Mouse (Mus musculus): ENCODE results near the gene C2cd5. TPM values are rescaled to one million over a fixed set of nuclear protein-coding genes. Genes with fewer than 3 reads are reported as not detected.
"Not testable (repeated sequence)": the region's sequence is repeated elsewhere in the genome, so short reads cannot be mapped to it uniquely, and the experiment has no call there.

Gene C2cd5
- total and polyA plus RNA-seq, 3 experiments, result 16.2 to 47.6 (median 30.5) TPM

DNA sequence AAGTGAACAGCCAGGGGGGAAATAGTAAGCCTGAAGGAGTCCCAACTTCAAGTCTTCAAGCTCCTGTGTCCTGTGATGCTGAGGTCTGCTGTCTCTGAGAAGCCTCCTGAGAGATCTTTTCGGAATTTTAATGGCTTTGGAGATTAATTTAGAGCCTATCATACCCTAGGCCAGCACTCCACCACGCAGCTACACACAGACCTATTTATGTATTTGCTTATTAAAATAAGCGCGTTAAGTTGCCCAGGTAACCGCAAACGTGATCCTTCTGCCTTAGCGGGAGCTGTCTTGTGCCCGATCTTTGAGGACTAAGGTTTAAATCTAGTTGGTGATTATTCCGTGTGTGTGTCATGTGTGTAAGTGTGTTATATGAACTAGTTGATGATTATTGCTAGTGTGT is 43.4 kb upstream of the C2cd5 start:
- Histone ChIP-seq H3K9ac (ENCODE audit: control insufficient read depth, low read depth, low read length, poor library complexity, severe bottlenecking) (no peak overlapping the region), H3K27ac (ENCODE audit: control insufficient read depth, low read depth, low read length) (no peak overlapping the region), H3K9me3 (replicated peaks; ENCODE audit: insufficient read depth, low read length) (no peaks in the 10 kb centered on the region), H3K4me1 (ENCODE audit: control insufficient read depth in 1 of 2, insufficient read depth in 2 of 2, low read length in 2 of 2) (no peaks in the 10 kb centered on the region), H3K4me3 (ENCODE audit: control insufficient read depth in 1 of 2, insufficient read depth in 1 of 2, low read depth in 2 of 2, low read length in 2 of 2) (no peak overlapping the region), H3K36me3 (ENCODE audit: control insufficient read depth in 1 of 2, insufficient read depth in 2 of 2, low read length in 2 of 2) (no peaks in the 10 kb centered on the region), H3K27me3 (ENCODE audit: control insufficient read depth in 1 of 2, insufficient read depth in 2 of 2, low read length in 2 of 2) (no peaks in the 10 kb centered on the region), H3K79me2 (ENCODE audit: control insufficient read depth, insufficient read depth, low read length, poor library complexity) (no peaks in the 10 kb centered on the region)
- TF ChIP-seq TCF12 (IDR thresholded peaks at IDR 0.05; ENCODE audit: low read depth, low read length) (no peak), CTCF (IDR thresholded peaks at IDR 0.05 in 2 of 3, conservative IDR thresholded peaks at IDR 0.05 in 1 of 3; ENCODE audit: control insufficient read depth in 1 of 3, insufficient read depth in 1 of 3, low read depth in 2 of 3, low read length in 3 of 3, poor library complexity in 1 of 3, severe bottlenecking in 1 of 3) (no peak), GATA1 (IDR thresholded peaks at IDR 0.05; ENCODE audit: low read depth, low read length) (no peak), ELF1 (IDR thresholded peaks at IDR 0.05; ENCODE audit: low read depth, low read length) (no peak), SIN3A (IDR thresholded peaks at IDR 0.05; ENCODE audit: low read length) (no peak), MEF2A (IDR thresholded peaks at IDR 0.05; ENCODE audit: extremely low read depth, insufficient replicate concordance, low read depth, low read length, poor library complexity, severe bottlenecking) (no peak)
- no peak for DNase-seq (ENCODE audit: low read depth, low spot score)

DNA sequence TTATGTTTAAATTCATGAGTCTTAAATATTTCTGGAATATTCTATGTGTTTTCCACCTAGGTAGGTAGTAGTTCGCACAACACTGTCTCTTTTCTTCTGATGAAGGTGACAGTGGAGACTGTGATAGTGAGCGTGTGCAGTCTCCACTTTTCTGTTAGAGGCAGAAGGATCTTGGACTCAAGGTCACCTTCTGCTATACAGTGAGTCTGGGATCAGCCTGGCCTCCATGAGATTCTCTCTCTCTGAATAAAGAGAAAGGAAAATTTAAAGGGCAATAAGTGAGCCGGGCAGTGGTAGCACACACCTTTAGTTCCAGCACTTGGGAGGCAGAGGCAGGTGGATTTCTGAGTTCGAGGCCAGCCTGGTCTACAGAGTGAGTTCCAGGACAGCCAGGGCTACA is 42.9 kb upstream of the C2cd5 start:
- no peaks in the 10 kb centered on the region for H3K79me2 ChIP-seq (ENCODE audit: control insufficient read depth, insufficient read depth, low read length, poor library complexity)
- no peak overlapping the region for H3K9ac ChIP-seq (ENCODE audit: control insufficient read depth, low read depth, low read length, poor library complexity, severe bottlenecking)
- TF ChIP-seq GABPA (IDR thresholded peaks at IDR 0.05; ENCODE audit: low read depth, low read length) (no peak), TBP (IDR thresholded peaks at IDR 0.05; ENCODE audit: low read depth, low read length) (no peak), HCFC1 (IDR thresholded peaks at IDR 0.05; ENCODE audit: low read depth, low read length) (no peak), NELFE (IDR thresholded peaks at IDR 0.05; ENCODE audit: low read depth, low read length) (no peak)

DNA sequence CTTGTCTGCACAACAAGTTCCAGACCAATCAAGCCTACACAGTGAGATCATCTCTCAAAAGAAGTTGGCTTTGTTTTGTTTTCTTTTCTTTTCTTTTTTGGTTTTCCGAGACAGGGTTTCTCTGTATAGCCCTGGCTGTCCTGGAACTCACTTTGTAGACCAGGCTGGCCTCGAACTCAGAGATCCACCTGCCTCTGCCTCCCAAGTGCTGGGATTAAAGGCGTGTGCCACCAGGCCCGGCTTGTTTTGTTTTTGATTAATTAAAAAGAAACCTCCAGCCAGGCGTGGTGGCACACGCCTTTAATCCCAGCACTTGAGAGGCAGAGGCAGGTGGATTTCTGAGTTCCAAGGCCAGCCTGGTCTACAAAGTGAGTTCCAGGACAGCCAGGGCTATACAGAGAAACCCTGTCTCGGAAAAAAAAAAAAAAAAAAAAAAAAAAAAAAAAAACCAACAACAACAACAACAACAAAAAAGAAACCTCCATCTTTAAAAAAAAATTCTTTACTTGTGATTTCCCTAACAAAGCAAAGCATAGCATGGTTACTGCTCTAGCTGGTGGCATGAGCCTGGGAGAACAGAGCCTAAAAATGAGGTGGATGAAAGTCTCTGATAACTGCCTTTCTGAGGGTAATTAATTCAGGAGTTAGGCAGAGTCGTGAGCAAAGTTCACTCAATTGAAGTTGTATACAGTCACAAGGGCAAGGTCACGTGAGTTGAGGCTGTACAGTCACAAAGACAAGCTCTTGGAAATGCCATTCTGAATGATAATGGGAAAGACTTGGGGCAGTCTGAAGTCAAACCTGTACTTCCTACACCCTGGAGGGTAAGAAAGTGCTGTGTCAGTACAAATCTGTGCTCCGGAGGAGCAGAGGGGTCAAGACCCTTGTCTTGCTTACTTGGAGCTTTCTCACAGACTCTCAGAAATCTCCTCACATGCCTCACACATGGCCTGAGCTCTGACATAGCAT is 42.0 kb upstream of the C2cd5 start:
- H3K9me3 ChIP-seq (replicated peaks; ENCODE audit: insufficient read depth, low read length); H3K9ac ChIP-seq (ENCODE audit: control insufficient read depth, low read depth, low read length, poor library complexity, severe bottlenecking); H3K27ac ChIP-seq (ENCODE audit: control insufficient read depth, low read depth, low read length): not testable (repeated sequence)

More for the DNA sequence above, 42.9 kb upstream of the C2cd5 start:
- Histone ChIP-seq H3K27ac (ENCODE audit: control insufficient read depth, low read depth, low read length) (no peak overlapping the region), H3K27me3 (ENCODE audit: control insufficient read depth in 1 of 2, insufficient read depth in 2 of 2, low read length in 2 of 2) (no peaks in the 10 kb centered on the region), H3K4me1 (ENCODE audit: control insufficient read depth in 1 of 2, insufficient read depth in 2 of 2, low read length in 2 of 2) (no peaks in the 10 kb centered on the region), H3K9me3 (replicated peaks; ENCODE audit: insufficient read depth, low read length) (no peaks in the 10 kb centered on the region), H3K36me3 (ENCODE audit: control insufficient read depth in 1 of 2, insufficient read depth in 2 of 2, low read length in 2 of 2) (no peaks in the 10 kb centered on the region), H3K4me3 (ENCODE audit: control insufficient read depth in 1 of 2, insufficient read depth in 1 of 2, low read depth in 2 of 2, low read length in 2 of 2) (no peak overlapping the region)
- DNase-seq (ENCODE audit: low read depth, low spot score), result no peak

More for the DNA sequence above, 42.0 kb upstream of the C2cd5 start:
- H3K4me3 ChIP-seq (ENCODE audit: control insufficient read depth in 1 of 2, insufficient read depth in 1 of 2, low read depth in 2 of 2, low read length in 2 of 2); H3K27me3 ChIP-seq (ENCODE audit: control insufficient read depth in 1 of 2, insufficient read depth in 2 of 2, low read length in 2 of 2); H3K36me3 ChIP-seq (ENCODE audit: control insufficient read depth in 1 of 2, insufficient read depth in 2 of 2, low read length in 2 of 2); H3K4me1 ChIP-seq (ENCODE audit: control insufficient read depth in 1 of 2, insufficient read depth in 2 of 2, low read length in 2 of 2); DNase-seq (ENCODE audit: low read depth, low spot score); H3K79me2 ChIP-seq (ENCODE audit: control insufficient read depth, insufficient read depth, low read length, poor library complexity): not testable (repeated sequence)
